Mouse (Mus musculus) bone marrow, adult 2 months (tissue): Measurements from ENCODE around the gene Stfa3. TPM values are rescaled to one million over a fixed set of nuclear protein-coding genes. Genes with fewer than 3 reads are reported as not detected.
"Not testable (repeated sequence)": the region's sequence is repeated elsewhere in the genome, so short reads cannot be mapped to it uniquely, and the experiment has no call there.

Experiments
- H3K27ac ChIP-seq: fragments of 200-500 bp; 2 replicates; pipeline ENCODE4 v1.5.1; 2012; ENCODE audit warnings: low read depth, mild to moderate bottlenecking, control low read depth, inconsistent platforms, low read length; ENCODE audit not compliant: control insufficient read depth, poor library complexity, insufficient read depth
- H3K4me1 ChIP-seq: fragments of 200-500 bp; 2 replicates; pipeline ENCODE4 v1.6.1; 2011; ENCODE audit warnings: low read length; ENCODE audit not compliant: control insufficient read depth, insufficient read depth
- H3K4me3 ChIP-seq: fragments of 200-500 bp; replicated peaks from 2 replicates; pipeline ENCODE3; 2011; ENCODE audit warnings: mild to moderate bottlenecking, low read depth, low read length, control low read depth; ENCODE audit not compliant: control insufficient read depth
- CTCF ChIP-seq: fragments of 200-500 bp; IDR thresholded peaks from 2 replicates; pipeline ENCODE4 v1.5.1; 2011; ENCODE audit warnings: low read length, control low read depth; ENCODE audit not compliant: control insufficient read depth, insufficient read depth
- POLR2A ChIP-seq: fragments of 200-500 bp; IDR thresholded peaks from 2 replicates; pipeline ENCODE4 v1.6.1; 2011; ENCODE audit warnings: low read depth, mild to moderate bottlenecking, control low read depth, low read length, borderline replicate concordance; ENCODE audit not compliant: control insufficient read depth
- WGBS: fragments of 180-500 bp; shearing (Covaris S2); methylation state at CpG from one replicate; pipeline ENCODE4 v1.1.7; 2018; 5-methylcytosine and 5-hydroxymethylcytosine counted together
- polyA plus RNA-seq: library from polyadenylated mRNA; stranded (reverse); fragments of >200 nt; gene quantifications from 2 replicates; pipeline ENCODE4 v1.2.4, GENCODE M21; 2011; ENCODE audit warnings: low replicate concordance; ENCODE audit not compliant: missing spikeins, insufficient read depth, insufficient read length

Stfa3 gene
- polyA plus RNA-seq, 1 experiment, result not detected

DNA sequence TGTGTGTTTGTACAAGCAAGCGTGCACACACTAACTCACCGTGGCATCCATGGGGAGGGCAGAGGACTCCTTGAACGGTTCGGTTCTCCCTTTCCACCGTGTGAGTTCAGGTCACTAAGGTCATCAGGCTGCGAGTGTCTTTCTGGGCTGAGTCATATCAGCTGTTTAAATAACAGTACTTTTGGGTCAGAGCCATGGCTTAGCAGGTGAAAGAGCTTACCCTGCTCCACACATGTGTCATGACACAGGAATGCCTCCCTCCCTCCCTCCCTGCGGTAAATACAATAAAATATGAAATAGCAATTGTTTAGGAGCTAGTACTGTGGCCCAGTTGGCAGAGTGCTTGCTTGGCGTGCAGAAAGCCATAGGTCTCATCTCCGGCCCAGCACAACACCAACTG lies 14.2 kb upstream of the Stfa3 start:
- Histone ChIP-seq H3K4me3 (no peak overlapping the region), H3K27ac (no peak overlapping the region), H3K4me1 (no peaks in the 10 kb centered on the region; the same call in 1 of the 2 replicates)
- TF ChIP-seq CTCF, result no peak
- no peak for TF ChIP-seq POLR2A
- WGBS, result 83% methylated on average over 9 of the region's 9 CpGs

DNA sequence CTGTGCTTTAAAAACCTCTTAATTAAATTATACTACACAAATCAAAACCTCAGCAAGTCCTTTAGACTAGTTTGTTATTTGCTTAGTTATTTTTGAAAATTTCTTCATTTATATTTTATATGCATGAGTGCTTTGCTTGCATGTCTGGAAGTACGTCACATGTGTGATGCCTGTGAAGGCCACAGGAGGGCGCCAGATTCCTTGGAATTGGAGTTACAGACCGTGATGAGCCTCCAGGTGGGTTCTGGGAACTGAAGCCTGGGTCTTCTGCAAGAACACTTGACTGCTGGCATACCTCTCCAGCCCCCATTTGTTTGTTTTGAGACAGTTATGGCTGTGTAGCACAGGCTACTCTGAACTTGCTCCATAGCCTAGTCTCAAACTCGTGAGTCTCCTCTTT lies 13.7 kb upstream of the Stfa3 start:
- H3K4me3 ChIP-seq, result no peak overlapping the region
- WGBS, result 68% methylated on average over 4 of the region's 4 CpGs
- no peak overlapping the region for H3K27ac ChIP-seq
- TF ChIP-seq CTCF, result peak; percentile 48; the same call in 1 of the 2 replicates
- no peak for TF ChIP-seq POLR2A
- no peaks in the 10 kb centered on the region; the same call in 1 of the 2 replicates for H3K4me1 ChIP-seq

DNA sequence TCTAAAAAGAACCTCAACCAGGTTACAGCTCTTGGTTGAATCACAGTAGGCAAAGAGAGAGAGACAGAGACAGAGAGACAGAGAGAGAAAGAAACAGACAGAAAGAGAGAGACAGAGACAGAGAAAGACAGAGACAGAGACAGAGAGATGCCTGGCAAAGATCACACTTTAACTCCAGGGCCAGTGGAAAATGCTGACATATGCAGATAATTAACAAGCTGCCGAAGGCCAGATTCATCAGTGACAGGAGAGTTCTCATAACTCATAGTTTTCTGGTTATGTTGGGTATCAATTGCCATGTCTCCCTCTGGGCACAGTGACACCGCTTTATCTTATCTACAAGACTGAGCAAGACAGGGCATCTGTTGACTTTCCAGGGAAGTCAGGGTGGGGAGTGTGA lies 12.7 kb upstream of the Stfa3 start:
- 74% methylated on average over 2 of the region's 2 CpGs for WGBS
- no peak for TF ChIP-seq CTCF
- no peak for TF ChIP-seq POLR2A
- Histone ChIP-seq H3K4me3 (no peak overlapping the region), H3K27ac (no peak overlapping the region), H3K4me1 (no peaks in the 10 kb centered on the region; the same call in 1 of the 2 replicates)

DNA sequence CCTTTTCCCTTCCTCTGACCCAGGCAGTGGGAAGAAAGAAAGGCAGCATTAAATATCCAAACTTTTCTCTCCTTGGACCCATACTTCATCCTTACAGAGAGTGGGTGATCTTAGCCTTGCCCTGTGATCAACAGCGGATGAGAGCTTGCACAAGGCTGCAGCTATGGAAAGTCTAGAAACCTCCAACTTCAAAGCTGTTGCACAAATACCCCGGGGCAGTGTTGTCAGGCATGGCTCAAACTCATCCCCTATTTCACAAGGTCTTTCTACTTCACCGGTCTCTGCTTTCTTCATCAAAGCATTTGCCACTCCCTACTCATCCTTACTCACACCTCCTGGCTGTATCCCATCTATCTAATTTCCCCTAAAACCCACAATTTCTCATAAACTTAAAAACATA lies 10.2 kb upstream of the Stfa3 start:
- H3K4me3 ChIP-seq, result no peak overlapping the region
- H3K4me1 ChIP-seq, result no peaks in the 10 kb centered on the region; the same call in 1 of the 2 replicates
- no peak overlapping the region for H3K27ac ChIP-seq
- no peak for TF ChIP-seq CTCF
- no peak for TF ChIP-seq POLR2A
- 53% methylated on average over 3 of the region's 3 CpGs for WGBS

GRCm38 (mm10) chr16:36464076-36464475 lies 8.9 kb upstream of the Stfa3 start:
- no peak for TF ChIP-seq POLR2A
- TF ChIP-seq CTCF, result no peak
- H3K4me3 ChIP-seq, result no peak overlapping the region
- 63% methylated on average over 4 of the region's 4 CpGs for WGBS
- no peak overlapping the region for H3K27ac ChIP-seq
- H3K4me1 ChIP-seq, result no peaks in the 10 kb centered on the region; the same call in 1 of the 2 replicates

DNA sequence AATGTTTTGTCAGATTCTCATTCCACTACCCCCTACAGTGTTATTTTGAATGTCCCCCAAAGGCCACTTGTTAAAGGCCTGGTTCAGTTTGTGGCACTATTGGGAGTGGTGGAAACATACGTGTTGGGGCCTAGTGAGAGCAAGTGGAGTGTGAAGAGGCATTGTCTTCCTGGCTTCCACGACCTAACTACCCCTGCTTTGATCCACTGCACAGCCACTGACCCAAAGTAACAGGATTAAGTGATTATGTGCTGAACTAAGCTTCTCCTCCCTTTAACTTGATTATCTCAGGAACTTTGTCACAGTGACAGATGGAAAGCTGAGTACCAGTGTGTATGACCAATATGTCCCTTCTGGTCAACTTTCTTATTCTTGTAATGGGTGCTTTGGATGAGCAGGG lies 5.2 kb upstream of the Stfa3 start:
- H3K4me1 ChIP-seq, result no peaks in the 10 kb centered on the region; the same call in 1 of the 2 replicates
- H3K27ac ChIP-seq, result no peak overlapping the region
- TF ChIP-seq CTCF (no peak), POLR2A (no peak)
- 60% methylated on average over 2 of the region's 2 CpGs for WGBS
- no peak overlapping the region for H3K4me3 ChIP-seq

DNA sequence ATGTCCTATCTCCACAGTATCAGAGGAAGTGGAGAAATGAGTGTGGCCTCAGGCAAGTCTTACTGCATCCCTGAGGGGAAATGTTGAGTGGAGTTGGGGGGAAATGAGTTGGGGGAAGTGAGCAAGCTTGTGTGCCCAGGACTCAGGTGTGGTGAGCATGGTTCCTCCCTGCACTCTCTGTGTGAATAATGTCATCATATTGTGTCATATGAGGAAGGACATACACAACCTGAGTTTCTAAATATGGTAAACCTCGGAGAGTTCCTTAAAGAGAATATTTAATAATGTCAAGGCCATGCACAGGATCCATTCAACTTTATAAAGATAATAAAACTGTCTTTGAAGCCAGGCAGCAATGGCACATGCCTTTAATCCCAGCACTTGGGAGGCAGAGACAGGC lies 34.2 kb downstream of the Stfa3 start:
- H3K27ac ChIP-seq, H3K4me1 ChIP-seq, H3K4me3 ChIP-seq: not testable (repeated sequence)
- WGBS, result 58% methylated on average over 1 of the region's 1 CpGs

DNA sequence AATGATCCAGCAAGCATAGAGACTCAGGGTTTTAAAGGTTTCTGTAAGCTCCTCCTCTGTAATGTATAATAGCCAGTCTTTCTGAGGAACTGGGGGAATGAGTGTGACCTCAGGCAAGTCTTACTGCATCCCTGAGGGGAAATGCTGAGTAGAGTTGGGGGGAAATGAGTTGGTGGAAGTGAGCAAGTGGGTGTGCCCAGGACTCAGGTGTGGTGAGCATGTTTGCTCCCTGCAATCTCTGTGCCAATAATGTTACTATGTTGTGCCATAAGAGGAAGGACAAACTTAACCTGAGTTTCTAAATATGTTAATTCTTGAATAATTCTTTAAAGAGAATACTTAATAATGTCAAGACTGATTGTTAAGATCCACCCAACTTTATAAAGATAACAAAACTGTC lies 46.8 kb downstream of the Stfa3 start, which contains the start of gene Stfa2:
Gene Stfa2 (minus strand): TSS at position 101 of the 400 bp plus-strand sequence.
- Histone ChIP-seq H3K4me3 (no peak within 1 kb of the TSS), H3K27ac (no peak within 1 kb of the TSS), H3K4me1 (no peaks in the 10 kb centered on the region; the same call in 1 of the 2 replicates)
- TF ChIP-seq CTCF (no peak), POLR2A (no peak)

Other genes starting within 250 kb of the Stfa3 start
- not detected in 2 replicates for gene Gm5416, start 245.0 kb downstream of the Stfa3 start, polyA plus RNA-seq
- 3.3 TPM in 1 of 2 replicates, not detected in the other for gene 2010005H15Rik, start 233.9 kb downstream of the Stfa3 start, polyA plus RNA-seq
- 5.8 and 10.9 TPM in 2 replicates for gene Stfa1, start 178.4 kb downstream of the Stfa3 start, polyA plus RNA-seq
- gene BC117090, start 121.1 kb downstream of the Stfa3 start, polyA plus RNA-seq, result not detected in 2 replicates
- gene BC100530, start 87.6 kb downstream of the Stfa3 start, polyA plus RNA-seq, result 9.4 TPM in 1 of 2 replicates, not detected in the other
- gene Stfa2, start 46.9 kb downstream of the Stfa3 start, polyA plus RNA-seq, result 3.3 TPM in 1 of 2 replicates, not detected in the other
- gene Casr, start 106.7 kb upstream of the Stfa3 start, polyA plus RNA-seq, result not detected in 2 replicates
- 5.9 and 14.5 TPM in 2 replicates for gene Cd86, start 210.7 kb upstream of the Stfa3 start, polyA plus RNA-seq
- 0.45 and 1.5 TPM in 2 replicates for gene Ildr1, start 238.6 kb upstream of the Stfa3 start, polyA plus RNA-seq